Mouse (Mus musculus) liver, embryonic 14.5 days (tissue): ENCODE results near the gene Mmaa.

ENCODE experiments used
- CTCF ChIP-seq: IDR thresholded peaks from 2 replicates; pipeline ENCODE4 v1.5.1; 2016; ENCODE audit warnings: antibody characterized with exemption, low read depth, control low read depth
- EP300 ChIP-seq: IDR thresholded peaks from 2 replicates; pipeline ENCODE4 v1.6.1; 2016; ENCODE audit warnings: antibody characterized with exemption, low read depth

DNA sequence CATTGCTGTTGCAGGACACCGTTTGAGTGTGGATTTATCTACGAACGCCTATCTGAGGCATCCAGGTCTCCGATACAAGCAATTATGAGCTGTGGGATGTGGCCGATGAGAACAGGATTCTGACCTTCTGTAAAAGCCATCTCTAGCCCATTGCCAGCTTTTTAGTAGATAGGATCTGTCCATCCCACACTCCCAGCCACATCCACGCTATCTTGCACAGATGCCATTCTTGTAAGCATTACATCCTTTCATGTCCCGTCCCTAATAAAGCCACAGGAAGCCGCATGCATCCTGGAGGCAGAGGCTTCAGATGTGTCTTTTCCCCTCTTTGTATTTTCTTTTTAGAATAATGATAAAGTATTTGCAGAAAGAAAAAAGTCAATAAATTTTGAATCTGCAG lies 46.5 kb upstream of the Mmaa start:
- TF ChIP-seq CTCF = no peak
- no peak for TF ChIP-seq EP300
